Mouse (Mus musculus): ENCODE data around the gene Madcam1. TPM values are rescaled to one million over a fixed set of nuclear protein-coding genes. Genes with fewer than 3 reads are reported as not detected.
"Not testable (repeated sequence)": the region's sequence is repeated elsewhere in the genome, so short reads cannot be mapped to it uniquely, and the experiment has no call there.

Madcam1 gene
- polyA plus RNA-seq, 1 experiment from 2014 or later = 0.90 TPM

DNA sequence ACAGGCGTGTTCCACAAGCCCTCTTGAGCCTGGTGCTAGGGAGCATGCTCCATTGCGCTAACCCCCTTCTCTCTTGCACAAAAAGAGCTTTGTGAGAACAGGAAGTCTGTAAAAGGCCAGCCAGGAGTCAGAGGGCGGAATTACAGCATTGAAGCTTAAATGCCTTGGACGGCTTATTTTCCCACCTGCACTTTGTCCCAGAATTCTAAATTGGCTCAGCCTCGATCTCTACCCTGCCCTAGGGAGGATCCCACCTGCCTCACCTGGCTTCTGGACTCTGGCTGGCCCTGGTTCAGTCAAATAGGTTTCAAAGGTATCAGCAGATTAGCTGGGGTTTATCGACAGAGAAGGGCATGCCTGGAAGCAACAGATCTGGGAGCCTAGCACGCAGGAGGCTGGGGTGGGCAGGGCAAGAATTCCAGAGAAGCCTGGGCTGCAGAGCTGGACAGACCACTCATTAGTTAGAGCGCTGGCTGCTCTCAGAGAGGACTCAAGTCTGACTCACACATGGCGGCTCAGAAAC lies 31.8 kb downstream of the Madcam1 start:
- peaks cover 5% of the 10 kb centered on the region; the same call in 1 of the 2 replicates for H3K36me3 ChIP-seq (replicated peaks)
- peaks cover 7% of the 10 kb centered on the region for H3K9me3 ChIP-seq
- no peak for DNase-seq (ENCODE audit: extremely low spot score, low spot score)
- no peak overlapping the region for H3K4me3 ChIP-seq
- H3K4me1 ChIP-seq = peaks cover 22% of the 10 kb centered on the region
- 62% methylated on average over 9 of the region's 9 CpGs for WGBS
- peak overlapping the region; percentile 40; the same call in 1 of the 2 replicates for H3K27ac ChIP-seq
- H3K27me3 ChIP-seq (ENCODE audit: poor library complexity, severe bottlenecking) = no peaks in the 10 kb centered on the region

DNA sequence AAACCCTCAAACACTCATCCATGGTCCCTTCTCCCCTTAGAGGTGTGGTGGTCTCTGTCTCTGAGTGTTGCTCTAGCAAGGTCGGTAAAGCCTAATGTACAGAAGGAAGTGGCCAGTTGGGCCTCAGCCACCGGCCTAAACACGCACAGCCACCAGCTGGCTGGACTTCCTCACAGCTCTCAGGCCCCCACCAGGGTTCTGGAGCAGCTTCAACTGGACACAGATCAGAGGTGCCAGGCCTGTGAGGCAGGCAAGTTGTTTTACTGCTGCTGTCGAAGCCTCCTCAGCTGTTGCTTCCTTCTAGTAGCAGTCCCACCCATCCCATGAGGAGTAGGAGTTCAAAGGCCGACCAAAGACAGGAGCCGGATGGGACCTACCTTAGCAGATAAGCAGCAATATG lies 33.6 kb downstream of the Madcam1 start:
- no peaks in the 10 kb centered on the region for H3K27me3 ChIP-seq (ENCODE audit: poor library complexity, severe bottlenecking)
- no peak overlapping the region for H3K4me3 ChIP-seq
- DNase-seq (ENCODE audit: extremely low spot score, low spot score) = no peak
- 84% methylated on average over 6 of the region's 6 CpGs for WGBS
- H3K36me3 ChIP-seq (replicated peaks) = no peaks in the 10 kb centered on the region
- H3K9me3 ChIP-seq = no peaks in the 10 kb centered on the region
- peaks cover 31% of the 10 kb centered on the region for H3K4me1 ChIP-seq
- H3K27ac ChIP-seq = no peak overlapping the region

DNA sequence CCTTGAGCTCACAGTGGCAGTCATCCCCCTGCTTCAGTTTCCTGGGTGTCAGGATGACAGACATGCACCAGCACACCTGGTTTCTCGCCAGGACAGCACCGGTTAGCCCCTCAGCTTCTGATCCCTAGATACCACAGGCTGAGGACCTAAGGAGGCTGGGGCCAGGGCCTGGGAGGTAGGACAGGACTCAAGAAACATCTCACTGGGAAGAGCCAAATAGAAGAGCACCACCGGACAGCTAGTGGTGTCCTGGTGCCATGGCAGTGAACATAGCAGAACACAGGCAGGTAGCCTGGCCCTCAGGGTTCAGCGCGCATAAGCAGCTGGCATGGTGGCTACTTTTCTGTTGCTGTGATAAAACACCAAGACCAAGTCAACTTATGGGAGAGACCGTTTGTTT lies 34.1 kb downstream of the Madcam1 start:
- no peaks in the 10 kb centered on the region for H3K36me3 ChIP-seq (replicated peaks)
- H3K27me3 ChIP-seq (ENCODE audit: poor library complexity, severe bottlenecking) = no peaks in the 10 kb centered on the region
- H3K4me1 ChIP-seq = peaks cover 31% of the 10 kb centered on the region
- no peak overlapping the region for H3K4me3 ChIP-seq
- H3K9me3 ChIP-seq = no peaks in the 10 kb centered on the region
- 97% methylated on average over 6 of the region's 6 CpGs for WGBS
- no peak for DNase-seq (ENCODE audit: extremely low spot score, low spot score)
- no peak overlapping the region for H3K27ac ChIP-seq

DNA sequence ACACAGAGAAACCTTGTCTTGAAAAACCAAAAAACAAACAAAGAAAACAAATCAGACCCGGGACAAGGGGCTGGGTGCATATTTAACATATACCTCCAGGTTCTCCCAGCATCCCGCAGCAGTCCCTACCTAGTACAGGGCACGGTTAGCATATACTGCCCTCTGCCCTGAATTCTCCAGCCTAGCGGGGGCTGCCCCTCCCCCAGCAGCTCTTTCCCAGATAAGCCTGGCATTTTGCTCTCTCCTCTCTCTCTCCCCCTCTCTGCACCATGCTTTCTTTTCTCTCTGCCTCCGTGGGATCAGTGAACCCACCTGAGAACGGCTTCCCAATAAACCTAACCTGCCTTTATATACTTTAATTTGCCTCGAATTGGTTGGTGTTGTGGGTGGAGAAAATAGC lies 36.3 kb downstream of the Madcam1 start:
- Histone ChIP-seq H3K27ac (peak overlapping the region; percentile 8), H3K36me3 (replicated peaks) (no peaks in the 10 kb centered on the region), H3K9me3 (no peaks in the 10 kb centered on the region), H3K4me3 (no peak overlapping the region), H3K4me1 (peaks cover 39% of the 10 kb centered on the region), H3K27me3 (ENCODE audit: poor library complexity, severe bottlenecking) (no peaks in the 10 kb centered on the region)
- DNase-seq (ENCODE audit: extremely low spot score, low spot score) = no peak
- 52% methylated on average over 7 of the region's 7 CpGs for WGBS

DNA sequence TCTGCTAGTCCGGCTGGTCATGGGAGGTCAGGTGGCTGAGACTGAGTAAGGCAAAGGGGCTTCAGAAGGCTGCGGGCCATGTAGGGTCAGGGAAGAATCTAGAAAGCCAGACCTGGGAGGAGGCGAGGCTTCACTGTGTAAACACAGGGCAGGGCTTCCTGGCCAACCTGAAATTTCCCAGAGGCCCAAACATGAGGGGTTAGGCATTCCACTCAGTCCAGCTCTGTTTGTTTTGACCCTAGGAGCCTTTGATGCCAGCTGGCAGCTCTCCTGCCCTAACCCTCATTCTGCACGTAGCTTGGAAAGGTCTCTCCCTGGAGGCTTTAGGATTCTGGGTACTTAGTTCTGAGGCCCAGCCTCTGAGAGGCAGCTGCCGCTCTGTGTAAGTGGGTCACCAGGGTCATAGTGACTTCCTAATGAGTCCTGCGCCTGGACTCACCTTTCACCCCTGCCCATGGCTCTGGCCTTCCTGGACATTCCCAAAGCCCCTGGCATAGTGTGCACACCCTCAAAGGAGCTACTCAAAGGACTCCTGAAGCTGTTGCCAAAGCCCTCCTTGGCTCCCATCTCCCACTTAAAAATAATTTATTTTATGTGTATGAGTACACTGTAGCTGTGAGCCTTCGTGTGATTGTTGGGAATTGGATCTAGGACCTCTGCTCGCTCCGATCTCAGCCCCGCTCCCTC lies 37.2 kb downstream of the Madcam1 start:
- WGBS = 64% methylated on average over 10 of the region's 10 CpGs
- peaks cover 7% of the 10 kb centered on the region for H3K36me3 ChIP-seq (replicated peaks)
- no peak overlapping the region for H3K4me3 ChIP-seq
- H3K9me3 ChIP-seq = no peaks in the 10 kb centered on the region
- no peaks in the 10 kb centered on the region for H3K27me3 ChIP-seq (ENCODE audit: poor library complexity, severe bottlenecking)
- H3K4me1 ChIP-seq = peaks cover 39% of the 10 kb centered on the region
- H3K27ac ChIP-seq = peak overlapping the region; percentile 8
- DNase-seq (ENCODE audit: extremely low spot score, low spot score) = no peak

DNA sequence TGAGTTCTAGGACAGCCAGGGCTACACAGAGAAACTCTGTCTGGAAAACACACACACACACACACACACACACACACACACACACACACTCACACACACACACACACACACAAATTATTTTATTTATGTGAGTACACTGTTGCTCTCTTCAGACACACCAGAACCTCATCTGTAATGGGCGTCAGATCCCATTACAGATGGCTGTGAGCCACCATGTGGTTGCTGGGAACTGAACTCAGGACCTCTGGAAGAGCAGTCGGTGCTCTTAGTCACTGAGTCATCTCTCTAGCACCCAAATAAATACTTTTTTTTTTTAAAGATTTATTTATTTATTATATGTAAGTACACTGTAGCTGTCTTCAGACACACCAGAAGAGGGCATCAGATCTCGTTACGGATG lies 38.6 kb downstream of the Madcam1 start:
- H3K4me3 ChIP-seq; DNase-seq (ENCODE audit: extremely low spot score, low spot score); H3K27ac ChIP-seq; H3K27me3 ChIP-seq (ENCODE audit: poor library complexity, severe bottlenecking); H3K9me3 ChIP-seq: not testable (repeated sequence)
- Histone ChIP-seq H3K36me3 (replicated peaks) (peaks cover 21% of the 10 kb centered on the region), H3K4me1 (peaks cover 52% of the 10 kb centered on the region)
- WGBS = 86% methylated on average over 4 of the region's 4 CpGs

DNA sequence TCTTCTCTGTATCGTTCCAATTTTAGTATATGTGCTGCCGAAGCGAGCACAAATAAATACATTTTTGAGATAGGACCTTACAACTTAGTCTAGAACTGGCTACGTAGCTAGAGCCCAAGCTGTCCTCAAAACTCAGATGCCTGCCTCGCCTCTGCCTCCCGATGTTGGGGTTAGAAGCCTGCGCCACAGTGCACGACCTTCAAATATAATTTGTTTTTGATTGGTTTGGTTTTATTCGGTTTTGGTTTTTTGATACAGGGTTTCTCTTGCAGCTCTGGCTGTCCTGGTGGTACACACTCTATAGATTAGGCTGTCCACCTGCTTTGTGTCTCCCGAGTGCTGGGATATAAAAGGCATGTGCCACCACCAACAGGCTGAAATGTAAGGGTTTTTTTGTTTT lies 39.2 kb downstream of the Madcam1 start:
- Histone ChIP-seq H3K4me1 (peaks cover 54% of the 10 kb centered on the region), H3K36me3 (replicated peaks) (peaks cover 27% of the 10 kb centered on the region), H3K27ac (peak overlapping the region; percentile 98), H3K9me3 (no peaks in the 10 kb centered on the region), H3K27me3 (ENCODE audit: poor library complexity, severe bottlenecking) (no peaks in the 10 kb centered on the region), H3K4me3 (peak overlapping the region; percentile 86)
- WGBS = 77% methylated on average over 10 of the region's 10 CpGs
- no peak for DNase-seq (ENCODE audit: extremely low spot score, low spot score)

DNA sequence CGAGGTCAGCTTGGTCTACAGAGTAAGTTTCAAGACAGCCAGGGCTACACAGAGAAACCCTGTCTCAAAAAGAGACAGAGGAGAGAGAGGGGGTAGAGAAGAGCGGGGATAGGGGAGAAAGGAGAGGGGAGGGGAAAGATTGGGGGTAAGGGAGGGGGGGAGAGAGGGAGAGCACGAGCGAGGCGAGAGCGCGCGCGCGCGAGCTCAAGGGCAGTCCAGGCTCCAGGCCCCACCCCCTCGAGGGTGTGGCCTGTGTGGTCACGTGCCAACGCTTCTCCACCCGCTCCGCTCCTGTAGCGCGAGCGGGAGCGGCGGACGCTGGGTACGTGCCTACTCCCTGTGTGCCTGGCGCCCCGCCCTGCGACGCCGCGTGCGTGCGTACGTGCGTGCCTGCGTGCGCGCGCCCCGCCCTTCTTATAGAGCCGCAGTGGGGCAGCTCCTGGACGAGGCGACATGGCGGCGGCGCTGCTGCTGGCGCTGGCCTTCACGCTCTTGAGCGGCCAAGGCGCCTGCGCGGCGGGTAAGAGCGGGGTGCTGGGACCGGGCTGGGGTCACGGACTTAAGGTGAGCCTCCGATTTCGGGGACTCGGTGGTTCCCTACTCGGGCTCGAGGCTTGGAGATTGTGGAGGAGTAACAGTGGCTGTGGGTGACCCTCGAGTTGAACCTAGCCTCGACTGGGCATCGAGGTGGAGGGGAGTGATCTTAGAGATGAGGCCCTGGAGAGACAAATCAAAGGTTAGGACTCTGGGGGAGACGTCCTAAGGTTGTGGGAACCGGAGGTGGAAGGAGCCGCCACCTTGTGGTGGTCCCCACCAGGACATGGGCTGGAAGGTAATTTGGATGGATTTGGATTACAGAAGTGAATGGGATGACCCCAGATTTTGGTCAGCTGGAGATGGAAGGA lies 40.0 kb downstream of the Madcam1 start, which contains the start of gene Bsg:
TSS of gene Bsg (plus strand) at position 427 of the 905 bp plus-strand sequence.
- Histone ChIP-seq H3K4me1 (peaks cover 61% of the 10 kb centered on the region), H3K9me3 (no peaks in the 10 kb centered on the region), H3K27ac (peak within 1 kb of the TSS; percentile 98), H3K36me3 (replicated peaks) (peaks cover 34% of the 10 kb centered on the region), H3K27me3 (ENCODE audit: poor library complexity, severe bottlenecking) (no peaks in the 10 kb centered on the region), H3K4me3 (peak within 1 kb of the TSS; percentile 86)
- WGBS = under 1% methylated on average over 65 of the region's 65 CpGs
- peak; percentile 98 for DNase-seq (ENCODE audit: extremely low spot score, low spot score)

DNA sequence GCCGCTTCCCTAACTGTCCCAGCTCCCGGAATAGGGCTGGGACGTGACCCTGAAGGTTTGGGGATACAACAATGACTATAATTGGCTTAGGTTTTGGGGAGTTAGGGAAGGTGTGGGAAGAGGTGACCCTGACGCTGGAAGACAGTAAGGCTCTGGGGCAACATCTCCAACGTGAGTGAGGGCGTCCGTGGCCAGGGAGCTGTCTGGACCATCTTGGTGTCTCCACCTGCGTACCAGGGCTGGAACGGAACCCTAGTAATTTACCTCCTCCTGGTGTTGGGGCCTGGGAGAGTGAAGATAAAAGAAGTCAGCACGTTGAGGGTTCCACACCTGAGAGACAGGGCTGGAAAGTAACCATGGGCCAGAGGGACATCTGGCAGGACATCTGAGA lies 40.6 kb downstream of the Madcam1 start:
- Histone ChIP-seq H3K9me3 (no peaks in the 10 kb centered on the region), H3K4me1 (peaks cover 67% of the 10 kb centered on the region), H3K4me3 (peak overlapping the region; percentile 86), H3K27me3 (ENCODE audit: poor library complexity, severe bottlenecking) (no peaks in the 10 kb centered on the region), H3K27ac (peak overlapping the region; percentile 98), H3K36me3 (replicated peaks) (peaks cover 41% of the 10 kb centered on the region)
- DNase-seq (ENCODE audit: extremely low spot score, low spot score) = no peak
- 5% methylated on average over 10 of the region's 10 CpGs for WGBS

DNA sequence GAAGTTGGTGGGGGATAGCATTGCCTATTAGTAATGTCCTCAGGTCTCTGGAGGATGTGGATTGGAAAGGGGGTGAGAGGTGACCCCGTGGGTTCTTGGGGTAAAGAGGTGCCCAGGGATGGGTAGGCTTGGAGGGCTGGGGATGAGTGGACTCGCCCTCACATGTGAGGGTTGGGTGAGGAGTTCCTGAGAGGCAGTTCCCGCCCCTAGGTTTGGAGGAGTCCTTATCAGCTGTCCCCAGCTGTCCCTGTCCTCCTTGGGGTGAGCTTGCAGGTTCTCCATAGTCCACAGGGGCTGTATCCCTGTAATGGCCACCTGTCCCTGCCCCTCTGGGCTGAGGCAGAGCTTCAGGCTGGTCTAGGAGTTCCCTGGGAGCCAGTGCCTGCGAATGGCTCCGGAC lies 41.6 kb downstream of the Madcam1 start:
- WGBS = 79% methylated on average over 5 of the region's 5 CpGs
- peaks cover 62% of the 10 kb centered on the region for H3K4me1 ChIP-seq
- peak overlapping the region; percentile 86 for H3K4me3 ChIP-seq
- peak overlapping the region; percentile 98 for H3K27ac ChIP-seq
- peaks cover 51% of the 10 kb centered on the region for H3K36me3 ChIP-seq (replicated peaks)
- no peaks in the 10 kb centered on the region for H3K27me3 ChIP-seq (ENCODE audit: poor library complexity, severe bottlenecking)
- no peak for DNase-seq (ENCODE audit: extremely low spot score, low spot score)
- no peaks in the 10 kb centered on the region for H3K9me3 ChIP-seq

DNA sequence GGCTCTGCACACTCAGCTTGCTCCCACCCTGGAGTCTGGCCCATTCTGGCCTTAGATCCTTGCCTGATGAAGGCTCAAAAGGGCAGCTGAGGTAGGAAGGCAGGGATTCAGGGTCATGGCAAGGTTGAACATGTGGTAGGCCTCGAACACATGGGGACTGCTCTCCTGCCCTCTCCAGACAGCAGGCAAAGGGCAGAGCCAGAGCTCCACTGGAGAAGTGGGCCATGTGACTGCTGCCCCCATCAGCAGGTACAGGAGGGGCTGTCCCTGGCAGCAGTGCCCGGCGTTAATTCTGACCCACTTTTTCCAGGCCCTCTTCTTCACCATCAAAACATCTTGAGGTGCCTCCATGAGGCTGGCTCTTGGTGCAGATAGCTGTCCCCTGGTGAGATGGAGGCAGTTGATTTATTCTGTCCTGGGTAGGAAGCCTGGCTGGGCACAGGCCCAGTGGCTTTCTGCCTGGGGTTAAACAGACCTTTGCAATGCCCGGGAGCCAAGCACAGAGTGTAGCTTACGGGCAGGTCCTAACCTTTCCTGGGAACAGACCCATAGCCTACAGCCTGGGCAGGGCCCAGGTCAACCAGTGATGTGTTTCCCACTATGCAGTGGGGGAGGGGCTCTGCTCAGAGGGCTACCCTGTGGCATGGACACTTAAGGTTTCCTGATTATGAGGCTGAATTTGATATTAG lies 42.2 kb downstream of the Madcam1 start:
- H3K27me3 ChIP-seq (ENCODE audit: poor library complexity, severe bottlenecking) = no peaks in the 10 kb centered on the region
- peak overlapping the region; percentile 98 for H3K27ac ChIP-seq
- DNase-seq (ENCODE audit: extremely low spot score, low spot score) = no peak
- 84% methylated on average over 5 of the region's 5 CpGs for WGBS
- H3K4me1 ChIP-seq = peaks cover 56% of the 10 kb centered on the region
- H3K36me3 ChIP-seq (replicated peaks) = peaks cover 57% of the 10 kb centered on the region
- H3K9me3 ChIP-seq = no peaks in the 10 kb centered on the region
- H3K4me3 ChIP-seq = peak overlapping the region; percentile 86

DNA sequence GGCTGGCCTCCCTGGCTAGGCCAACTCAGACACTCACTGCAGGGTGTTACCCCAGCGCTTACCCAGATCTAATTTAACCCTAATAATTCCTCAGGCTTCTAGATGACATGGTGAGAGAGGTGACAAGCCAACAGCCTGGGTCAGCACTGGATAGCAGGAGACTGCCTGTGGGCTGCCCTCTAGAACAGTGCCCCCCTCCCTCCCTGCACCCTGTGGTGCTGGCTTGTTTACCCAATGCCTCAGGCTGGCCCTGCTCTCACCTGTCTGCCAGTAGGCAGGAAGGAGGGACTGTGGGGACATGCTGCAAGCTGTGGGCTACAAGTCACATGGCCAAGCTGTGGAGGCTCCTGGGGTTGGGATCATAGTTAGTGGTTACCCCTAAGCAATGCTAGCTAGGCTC lies 42.8 kb downstream of the Madcam1 start:
- H3K27me3 ChIP-seq (ENCODE audit: poor library complexity, severe bottlenecking) = no peaks in the 10 kb centered on the region
- peaks cover 63% of the 10 kb centered on the region for H3K36me3 ChIP-seq (replicated peaks)
- peak overlapping the region; percentile 86; the same call in 1 of the 2 replicates for H3K4me3 ChIP-seq
- WGBS = 93% methylated on average over 1 of the region's 1 CpGs
- DNase-seq (ENCODE audit: extremely low spot score, low spot score) = no peak
- no peaks in the 10 kb centered on the region for H3K9me3 ChIP-seq
- H3K4me1 ChIP-seq = peaks cover 51% of the 10 kb centered on the region
- no peak overlapping the region for H3K27ac ChIP-seq
